Mouse (Mus musculus) ovary, postnatal 36 days (tissue): Measurements from ENCODE around the gene Hist1h2be.
"Not testable (repeated sequence)": the region's sequence is repeated elsewhere in the genome, so short reads cannot be mapped to it uniquely, and the experiment has no call there.

ENCODE experiments used
- DNase-seq: peaks from one replicate; pipeline ENCODE4 v3.0.0; 2022; ENCODE audit warnings: low spot score, mixed read lengths

The Hist1h2be gene

GRCm38 (mm10) chr13:23591886-23592285 lies 29.0 kb downstream of the Hist1h2be start:
- not testable (repeated sequence) for DNase-seq

- no peak for DNase-seq
Observed at GRCm38 (mm10) chr13:23591206-23591605, 29.7 kb downstream of the Hist1h2be start.

- DNase-seq, result no peak
Observed at GRCm38 (mm10) chr13:23586940-23587225, 34.0 kb downstream of the Hist1h2be start.

GRCm38 (mm10) chr13:23586099-23586939 lies 34.6 kb downstream of the Hist1h2be start:
- no peak for DNase-seq

- DNase-seq, result peak; percentile 69
Observed at GRCm38 (mm10) chr13:23585442-23586098, 35.4 kb downstream of the Hist1h2be start.

GRCm38 (mm10) chr13:23585029-23585441 lies 35.9 kb downstream of the Hist1h2be start:
- DNase-seq, result peak; percentile 66

- DNase-seq, result no peak
Observed at GRCm38 (mm10) chr13:23584331-23584730, 36.6 kb downstream of the Hist1h2be start.

- DNase-seq, result no peak
Observed at GRCm38 (mm10) chr13:23583387-23584068, 37.4 kb downstream of the Hist1h2be start.

GRCm38 (mm10) chr13:23582219-23583056 lies 38.5 kb downstream of the Hist1h2be start:
- no peak for DNase-seq

- DNase-seq, result peak; percentile 91
Observed at GRCm38 (mm10) chr13:23581408-23582218, 39.3 kb downstream of the Hist1h2be start, which contains the start of gene Hist1h4d. Hist1h4d (plus strand) TSS chr13:23581598.

GRCm38 (mm10) chr13:23577835-23578234 lies 43.1 kb downstream of the Hist1h2be start:
- DNase-seq, result no peak

- no peak for DNase-seq
Observed at GRCm38 (mm10) chr13:23576906-23577639, 43.9 kb downstream of the Hist1h2be start.

GRCm38 (mm10) chr13:23576351-23576881 lies 44.5 kb downstream of the Hist1h2be start:
- no peak for DNase-seq

- not testable (repeated sequence) for DNase-seq
Observed at GRCm38 (mm10) chr13:23575864-23576313, 45.0 kb downstream of the Hist1h2be start.

- DNase-seq, result no peak
Observed at GRCm38 (mm10) chr13:23575271-23575851, 45.6 kb downstream of the Hist1h2be start, which contains the start of gene Hist1h3d. Hist1h3d (plus strand) TSS chr13:23575763.

- not testable (repeated sequence) for DNase-seq
Observed at GRCm38 (mm10) chr13:23574546-23575170, 46.3 kb downstream of the Hist1h2be start.

GRCm38 (mm10) chr13:23573898-23574524 lies 46.9 kb downstream of the Hist1h2be start, which contains the start of the genes Hist1h2bf and Hist1h2ad:
Hist1h2bf (minus strand) TSS chr13:23574196.
Hist1h2ad (plus strand) TSS chr13:23574381.
- peak; percentile 75 for DNase-seq
